Mouse (Mus musculus) mature B cell (primary cell): Measurements from ENCODE around the gene Gm2244.
"Not testable (repeated sequence)": the region's sequence is repeated elsewhere in the genome, so short reads cannot be mapped to it uniquely, and the experiment has no call there.

Source experiments
- in situ Hi-C: fragments of 300-500 bp; cut with MboI; formaldehyde crosslinking; loops from 2 replicates; pipeline ENCODE4 v1.14.3; 2019

Gm2244 gene

DNA sequence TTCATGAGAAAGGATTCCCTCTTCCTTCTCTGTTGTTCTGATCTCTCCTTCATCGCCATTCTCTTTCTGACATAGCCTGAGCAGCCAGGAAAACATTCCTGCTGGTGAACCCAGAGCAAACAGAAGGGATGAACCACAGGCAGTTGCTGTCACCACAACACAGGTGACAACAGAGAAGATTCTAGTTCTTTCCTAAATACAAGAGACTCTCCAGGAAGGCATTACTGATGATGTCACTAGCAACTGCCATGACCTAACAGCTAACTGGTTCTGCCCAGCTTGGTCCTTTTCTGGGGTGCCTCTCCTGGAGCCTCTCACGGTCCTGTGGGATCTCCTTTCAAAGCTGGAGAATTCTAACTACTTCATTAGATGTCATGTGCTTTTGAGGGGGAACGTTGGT, at the start of gene Gm2244:
Gm2244 (minus strand) TSS at position 101 of the 400 bp plus-strand sequence.
- in situ Hi-C loops: not testable (repeated sequence)

DNA sequence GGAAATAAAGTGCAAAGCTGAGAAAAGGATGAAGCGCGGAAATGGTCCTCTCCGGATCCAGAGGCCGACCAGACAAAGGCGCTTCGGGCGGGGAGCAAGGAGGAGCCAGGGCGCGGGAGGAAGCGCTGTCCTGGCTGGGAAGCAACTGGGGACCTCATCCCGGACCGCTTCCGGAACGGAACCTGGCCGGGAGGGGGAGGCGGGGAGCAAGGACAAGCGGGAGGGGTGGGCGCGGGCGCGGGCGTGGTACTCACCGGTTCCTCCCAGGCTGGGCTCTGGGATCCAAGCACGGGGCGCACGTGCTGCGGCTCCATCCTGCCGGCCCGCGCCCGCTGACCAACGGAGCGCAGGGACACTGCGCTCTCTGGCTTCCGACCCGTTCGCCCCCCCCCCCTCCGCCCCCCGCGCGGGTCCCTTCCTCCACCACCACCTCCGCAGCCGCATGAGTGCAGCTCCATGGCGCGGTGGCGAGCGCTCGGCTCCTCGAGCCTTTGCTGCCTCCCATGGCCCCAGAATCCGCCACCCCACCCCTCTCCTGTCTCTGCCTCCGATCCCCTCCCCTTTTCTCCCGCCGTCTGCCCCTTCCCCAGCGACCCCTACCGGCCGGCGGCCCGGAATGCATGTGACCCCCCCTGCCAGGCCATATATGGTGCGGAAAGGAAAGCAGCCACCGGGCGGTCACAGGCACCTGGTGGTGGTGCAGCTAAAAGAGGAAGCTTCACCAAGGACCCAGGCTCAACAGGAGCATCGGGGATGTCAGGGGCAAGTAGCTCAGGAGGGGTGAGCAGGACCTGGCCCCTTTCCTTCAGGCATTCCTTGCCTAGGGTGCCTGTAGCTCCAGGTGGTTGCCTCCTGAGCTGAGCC, 35.3 kb upstream of the Gm2244 start, which contains the start of gene Gm2237:
Gm2237 (minus strand) TSS at position 332 of the 864 bp plus-strand sequence.
- in situ Hi-C loops: not testable (repeated sequence)
